Mouse (Mus musculus) liver, postnatal 0 days (tissue): ENCODE data around the gene Slc35b4.

Experiments used
- CTCF ChIP-seq: sonication (generic); IDR thresholded peaks from 2 replicates; pipeline ENCODE4 v1.5.1; 2016; ENCODE audit warnings: antibody characterized with exemption, low read depth
- EP300 ChIP-seq: IDR thresholded peaks from 2 replicates; pipeline ENCODE4 v1.6.1; 2016; ENCODE audit warnings: antibody characterized with exemption, low read depth, mild to moderate bottlenecking

GRCm38 (mm10) chr6:34225004-34225599, 48.2 kb upstream of the Slc35b4 start:
- TF ChIP-seq EP300: no peak
- TF ChIP-seq CTCF: peak; percentile 55
